Mouse (Mus musculus) heart, postnatal 4 days (tissue): ENCODE data around the gene Vmn1r197. TPM values are rescaled to one million over a fixed set of nuclear protein-coding genes. Genes with fewer than 3 reads are reported as not detected.
"Not testable (repeated sequence)": the region's sequence is repeated elsewhere in the genome, so short reads cannot be mapped to it uniquely, and the experiment has no call there.

Experiments used
- DNase-seq: peaks from one replicate; pipeline ENCODE4 v3.0.0; 2021
- total RNA-seq, 2 experiments: library from RNA; stranded (reverse); gene quantifications; 2 replicates each; pipeline ENCODE4 v1.2.3; 2021

Vmn1r197 gene
- total RNA-seq: not detected

DNA sequence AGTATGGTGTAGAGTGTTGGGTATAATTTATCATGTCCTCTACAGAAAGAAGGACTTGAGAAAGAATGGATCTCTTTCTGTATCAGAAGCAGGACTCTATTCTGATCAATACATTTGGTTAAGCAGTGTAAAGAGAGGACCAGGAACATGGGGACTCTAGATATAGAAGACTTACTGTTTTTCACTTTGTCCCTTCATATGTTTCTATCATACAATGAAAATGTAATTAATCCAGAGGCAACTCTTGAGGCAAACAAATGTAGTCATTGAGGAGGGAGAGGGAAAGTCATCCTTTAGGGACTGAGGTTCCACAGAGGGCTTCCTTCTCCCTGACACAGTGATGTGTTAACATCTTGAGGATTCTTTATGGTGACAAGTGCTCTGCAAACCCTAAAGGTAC, at the start of gene Vmn1r197:
Gene Vmn1r197, plus strand, starts transcription at position 301 of the 400 bp plus-strand sequence.
- DNase-seq: no peak

GRCm38 (mm10) chr13:22284578-22284977, 39.8 kb upstream of the Vmn1r197 start:
- no peak for DNase-seq

GRCm38 (mm10) chr13:22289620-22290019, 34.8 kb upstream of the Vmn1r197 start, which contains the start of gene Vmn1r196:
Gene Vmn1r196, plus strand, starts transcription at chr13:22289920.
- DNase-seq: no peak

DNA sequence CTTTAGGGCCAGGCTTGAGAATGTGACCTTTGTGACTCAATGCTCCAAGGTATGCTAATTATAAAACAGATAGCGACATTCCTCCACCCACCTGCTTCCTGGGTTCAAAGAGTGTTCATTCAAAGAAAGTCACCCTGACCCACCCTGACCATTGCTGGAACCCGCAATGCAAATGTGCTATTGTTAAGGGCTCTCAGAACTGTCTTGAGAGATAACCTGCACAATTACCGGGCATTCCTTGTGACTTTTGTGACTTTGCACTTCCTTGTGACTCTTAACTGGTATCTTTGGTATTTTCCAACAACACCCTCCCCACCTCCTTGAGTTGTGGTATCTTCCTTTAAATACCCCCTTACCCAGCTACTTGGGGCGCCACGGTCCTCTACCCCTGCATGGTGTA, 16.3 kb upstream of the Vmn1r197 start:
- DNase-seq: not testable (repeated sequence)

DNA sequence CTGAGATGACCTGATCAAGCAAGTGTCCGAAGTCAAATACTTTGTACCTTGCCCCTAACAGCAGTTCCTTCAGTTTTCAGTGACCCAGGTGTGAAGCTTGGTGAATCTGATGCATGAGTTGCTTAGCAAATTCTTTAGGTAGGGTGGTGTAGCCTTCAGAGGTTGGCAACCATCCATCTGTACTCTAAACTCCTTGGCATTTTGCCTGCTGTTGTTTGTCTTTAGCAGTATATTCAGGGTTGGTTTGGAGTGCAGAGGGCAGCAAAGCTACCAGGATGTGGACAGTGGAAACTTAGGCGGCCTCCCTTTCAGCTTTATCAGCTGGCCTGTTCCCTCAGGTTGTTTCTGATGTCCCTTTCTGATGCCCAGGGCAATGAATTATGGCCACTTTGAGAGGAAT, 9.0 kb upstream of the Vmn1r197 start:
- no peak for DNase-seq

GRCm38 (mm10) chr13:22317366-22317765, 7.0 kb upstream of the Vmn1r197 start:
- no peak for DNase-seq

GRCm38 (mm10) chr13:22320091-22320490, 4.3 kb upstream of the Vmn1r197 start:
- DNase-seq: no peak

DNA sequence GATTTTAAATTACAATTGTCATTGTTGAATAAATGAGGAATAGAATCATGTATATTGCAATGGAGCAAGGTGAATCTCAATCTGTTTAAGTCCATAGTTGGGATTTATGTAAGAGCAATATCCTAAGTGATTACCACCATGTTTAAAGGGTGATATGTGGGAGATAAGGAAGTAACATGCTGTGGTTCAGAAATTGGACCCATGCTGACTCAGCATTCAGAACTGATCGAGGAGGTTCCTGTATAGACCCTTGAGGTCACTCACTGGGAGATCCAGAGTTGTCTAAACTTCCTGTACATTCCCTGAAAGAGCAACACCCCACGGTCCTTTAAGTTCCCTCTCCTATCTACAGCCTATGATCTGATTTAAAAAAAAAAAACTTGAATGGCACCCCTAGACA, 8.9 kb downstream of the Vmn1r197 start:
- DNase-seq: no peak

DNA sequence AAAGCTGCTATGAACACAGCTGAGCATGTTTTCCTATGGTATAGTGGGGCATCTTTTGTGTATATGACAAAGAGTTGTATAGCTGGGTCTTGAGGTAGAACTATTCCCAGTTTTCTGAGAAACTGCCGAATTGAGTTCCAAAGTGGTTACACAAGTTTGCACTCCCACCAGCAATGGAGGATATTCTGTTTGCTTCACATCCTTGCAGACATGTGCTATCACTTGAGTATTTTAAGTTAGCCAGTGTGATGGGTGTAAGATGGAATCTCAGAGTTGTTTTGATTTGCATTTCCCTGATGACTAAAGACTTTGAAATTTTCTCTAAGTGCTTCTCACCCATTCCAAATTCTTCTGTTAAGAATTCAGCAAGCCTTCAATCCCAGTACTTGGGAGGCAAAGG, 11.2 kb downstream of the Vmn1r197 start:
- no peak for DNase-seq

DNA sequence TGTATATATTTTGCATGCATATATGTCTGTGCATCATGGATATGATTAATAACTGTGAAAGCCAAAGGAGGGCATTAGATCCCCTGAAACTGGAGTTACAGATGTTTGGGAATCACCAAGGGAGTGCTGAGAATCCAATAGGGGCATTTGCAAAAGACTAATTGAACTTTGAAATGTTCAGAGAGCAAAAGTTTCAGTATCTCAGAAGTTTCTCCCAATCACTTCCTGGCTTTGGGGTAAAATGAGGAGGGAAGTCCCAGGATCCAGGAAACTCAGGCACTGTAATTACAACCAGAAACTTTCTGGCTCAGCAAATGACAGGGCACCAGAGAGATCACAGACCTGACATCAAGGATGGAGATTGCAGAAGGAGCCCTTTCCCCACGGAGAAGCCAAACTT, 25.7 kb downstream of the Vmn1r197 start, which contains the start of gene Vmn1r198:
Gene Vmn1r198, plus strand, starts transcription at position 301 of the 400 bp plus-strand sequence.
- DNase-seq: no peak

DNA sequence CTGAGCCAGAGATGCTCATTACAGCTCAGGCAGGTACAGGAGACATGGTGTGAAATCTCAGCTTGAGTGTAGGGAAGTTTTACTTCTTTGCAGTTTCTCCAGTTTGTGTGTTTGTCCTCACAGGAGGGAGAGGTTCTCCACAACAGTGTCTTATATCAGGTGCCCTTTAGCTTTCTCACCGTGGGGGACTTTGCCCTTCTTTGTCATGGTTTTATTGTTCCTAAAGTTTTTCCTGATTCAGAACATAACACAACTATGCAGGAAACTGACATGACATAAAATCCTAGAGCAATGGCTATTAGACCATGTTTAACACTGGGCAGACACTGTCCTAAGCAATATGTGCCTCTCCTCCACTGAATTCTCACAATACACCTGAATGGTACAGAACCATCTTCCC, 26.4 kb downstream of the Vmn1r197 start:
- DNase-seq: no peak

DNA sequence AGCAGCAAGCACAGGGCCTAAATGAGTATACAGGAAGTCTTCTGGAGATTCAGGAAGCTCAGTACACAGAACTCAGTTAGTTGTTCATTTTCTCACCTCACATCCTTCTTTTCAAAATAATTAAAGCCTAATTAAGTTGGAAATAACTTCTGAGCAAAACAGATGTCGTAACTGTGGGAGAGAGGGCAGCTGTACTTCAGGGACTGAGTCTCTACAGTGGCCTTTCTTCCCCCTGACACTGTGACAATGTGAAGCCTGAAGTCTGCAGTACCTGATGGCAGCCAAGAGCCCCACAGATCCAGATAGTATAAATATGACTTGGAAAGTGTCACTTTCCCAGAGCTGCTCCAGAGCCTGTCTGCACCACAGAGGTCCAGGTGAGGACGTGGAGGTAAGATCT, 55.1 kb downstream of the Vmn1r197 start, which contains the start of gene Vmn1r199:
Gene Vmn1r199, plus strand, starts transcription at position 301 of the 400 bp plus-strand sequence.
- DNase-seq: no peak

DNA sequence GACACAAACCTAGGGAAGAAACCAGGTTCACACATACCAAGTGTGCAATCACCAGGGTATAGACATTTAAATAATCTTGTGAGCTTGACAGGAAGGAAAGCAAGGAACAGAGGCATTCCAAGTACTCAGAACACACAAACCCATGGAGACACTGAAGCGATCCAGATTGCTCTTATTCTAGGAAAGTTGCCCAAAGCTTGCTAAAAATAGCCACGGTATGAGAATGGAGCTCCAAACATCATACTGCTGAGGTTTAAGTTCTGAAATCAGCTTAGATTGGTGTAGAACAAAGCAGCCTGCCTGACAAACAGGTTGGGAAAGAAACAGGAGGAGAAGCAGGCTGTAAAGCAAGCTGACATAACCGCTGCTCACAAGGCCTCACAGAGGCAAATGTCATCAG, 56.7 kb downstream of the Vmn1r197 start:
- DNase-seq: peak; percentile 14

Other genes starting within 250 kb of the Vmn1r197 start
- gene Vmn1r188, start 240.1 kb upstream of the Vmn1r197 start, total RNA-seq: not detected
- gene Vmn1r189, start 218.8 kb upstream of the Vmn1r197 start, total RNA-seq: not detected
- gene Vmn1r191, start 140.6 kb upstream of the Vmn1r197 start, total RNA-seq: not detected
- not detected for gene Vmn1r192, start 133.4 kb upstream of the Vmn1r197 start, total RNA-seq
- not detected for gene Vmn1r193, start 101.4 kb upstream of the Vmn1r197 start, total RNA-seq
- gene Vmn1r194, start 80.4 kb upstream of the Vmn1r197 start, total RNA-seq: not detected
- not detected for gene Vmn1r195, start 54.1 kb upstream of the Vmn1r197 start, total RNA-seq
- gene Vmn1r196, start 34.7 kb upstream of the Vmn1r197 start, total RNA-seq: not detected
- not detected for gene Vmn1r198, start 25.8 kb downstream of the Vmn1r197 start, total RNA-seq
- gene Vmn1r199, start 55.2 kb downstream of the Vmn1r197 start, total RNA-seq: not detected
- not detected for gene Vmn1r200, start 65.8 kb downstream of the Vmn1r197 start, total RNA-seq
- gene Vmn1r201, start 147.3 kb downstream of the Vmn1r197 start, total RNA-seq: not detected
- under 1 TPM in 1 of 2 experiments, not detected in 1; 0.05 TPM for gene Vmn1r202, start 180.8 kb downstream of the Vmn1r197 start, total RNA-seq
- not detected for gene Vmn1r203, start 193.5 kb downstream of the Vmn1r197 start, total RNA-seq
- not detected for gene Vmn1r204, start 228.6 kb downstream of the Vmn1r197 start, total RNA-seq